In the genomic region with DNA sequence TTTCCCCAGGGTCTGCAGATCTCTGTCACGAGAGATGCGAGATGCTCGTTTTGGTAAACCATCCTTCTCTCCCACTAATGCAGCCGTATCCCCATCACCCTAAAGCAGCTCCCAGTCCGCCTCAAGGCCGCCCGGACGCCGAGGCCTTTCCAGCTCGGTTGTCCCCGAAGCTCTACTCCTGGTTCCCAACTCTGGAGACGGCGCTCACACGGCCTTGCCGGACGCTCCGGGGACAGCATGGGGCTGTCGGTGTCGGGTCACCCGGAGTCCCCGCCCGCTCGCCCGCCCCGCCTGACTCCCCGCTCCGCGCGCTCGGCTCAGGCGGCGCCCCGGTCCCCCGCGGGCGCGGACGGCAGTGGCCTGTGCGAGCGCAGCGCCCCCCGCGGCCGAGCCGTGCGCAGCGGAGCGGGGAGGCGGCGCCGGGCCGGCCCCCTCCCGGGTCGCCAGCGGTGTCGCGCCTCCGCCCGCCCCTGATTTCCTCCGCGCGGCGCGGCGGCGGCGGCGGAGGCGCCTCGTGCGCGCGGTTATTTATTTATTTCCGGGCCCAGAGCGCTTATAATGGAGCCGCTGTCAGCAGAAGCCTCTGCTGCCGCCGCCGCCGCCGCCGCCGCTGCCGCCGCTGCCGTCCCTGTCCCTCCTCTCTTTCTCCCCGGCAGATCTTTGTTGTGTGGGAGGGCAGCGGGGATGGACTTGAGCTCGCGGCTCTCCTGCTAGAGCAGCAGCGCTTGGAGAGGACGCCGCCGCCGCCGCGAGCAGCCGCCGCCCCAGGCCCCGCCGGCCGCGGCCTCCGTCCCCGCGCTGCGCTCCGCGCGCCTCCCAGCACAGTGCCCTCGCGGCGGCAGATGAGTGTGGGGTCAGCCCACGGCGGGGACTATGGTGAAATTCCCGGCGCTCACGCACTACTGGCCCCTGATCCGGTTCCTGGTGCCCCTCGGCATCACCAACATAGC, we compare ENCODE assay signal across 8 mouse cellular contexts. TPM values are rescaled to one million over a fixed set of nuclear protein-coding genes. Genes with fewer than 3 reads are reported as not detected.
DNase-seq lines count a peak whose midpoint lies in the region; ATAC-seq and TF ChIP-seq lines count a peak whose summit lies in the region.

A gene (plus strand): TSS at position 547 of the 950 bp plus-strand sequence.

- peak in 1 of 2 experiments; percentile 51; a peak in 2 of 4 replicates for TF ChIP-seq CTCF in CH12.LX (conservative IDR thresholded peaks at IDR 0.05 in 1 of 2, IDR thresholded peaks at IDR 0.05 in 1 of 2; ENCODE audit: low read depth in 2 of 2, low read length in 2 of 2)
- peak; percentile 26 for TF ChIP-seq CTCF in liver, postnatal 0 days (IDR thresholded peaks at IDR 0.05; ENCODE audit: low read depth)

- peak within 1 kb of the TSS; percentile 28 to 83 (median 73) for H3K4me3 ChIP-seq in CH12.LX (replicated peaks in 1 of 3; ENCODE audit: low read depth in 2 of 3, low read length in 2 of 3, poor library complexity in 1 of 3)
- H3K4me3 ChIP-seq in forebrain, embryonic 15.5 days, result peak within 1 kb of the TSS; percentile 94
- H3K4me3 ChIP-seq in liver, postnatal 0 days (ENCODE audit: low read depth, low read length), result peak within 1 kb of the TSS; percentile 86
- H3K4me3 ChIP-seq in neural tube, embryonic 12.5 days, result peak within 1 kb of the TSS; percentile 65
- H3K4me3 ChIP-seq in stomach, embryonic 16.5 days (replicated peaks; ENCODE audit: low read length), result peak within 1 kb of the TSS; percentile 58

- peak; percentile 6; the same call in 1 of the 2 replicates for TF ChIP-seq RAD21 in CH12.LX (IDR thresholded peaks at IDR 0.05; ENCODE audit: low read depth, low read length)

- TF ChIP-seq EP300 in CH12.LX (IDR thresholded peaks at IDR 0.05; ENCODE audit: low read length), result no peak
- TF ChIP-seq EP300 in liver, postnatal 0 days (IDR thresholded peaks at IDR 0.05; ENCODE audit: low read depth), result no peak

- in situ Hi-C loops in CH12.LX (cut with MboI; ENCODE audit: low pct_ligation_motif_present, low pct_unique_long_range_greater_than_20kb, low sequenced_read_pairs), result loop anchor here (25.0 kb wide), 1 partner anchor 129 kb away; no protein-coding TSS in a partner anchor

- H3K36me3 ChIP-seq in CH12.LX (replicated peaks in 1 of 2; ENCODE audit: control insufficient read depth in 1 of 2, insufficient read depth in 1 of 2, low read length in 1 of 2), result peaks cover 0 to 5% of the 10 kb centered on the region in 2 experiments
- no peaks in the 10 kb centered on the region for H3K36me3 ChIP-seq in forebrain, embryonic 15.5 days
- peaks cover 2% of the 10 kb centered on the region; the same call in 1 of the 2 replicates for H3K36me3 ChIP-seq in liver, postnatal 0 days (replicated peaks; ENCODE audit: insufficient read depth, low read length)
- no peaks in the 10 kb centered on the region for H3K36me3 ChIP-seq in neural tube, embryonic 12.5 days
- no peaks in the 10 kb centered on the region for H3K36me3 ChIP-seq in stomach, embryonic 16.5 days (ENCODE audit: control insufficient read depth, insufficient read depth, low read length)

- H3K27ac ChIP-seq in CH12.LX (ENCODE audit: insufficient read depth, low read depth), result no peak within 1 kb of the TSS
- peak within 1 kb of the TSS; percentile 91 for H3K27ac ChIP-seq in forebrain, embryonic 15.5 days (replicated peaks)
- peak within 1 kb of the TSS; percentile 90 for H3K27ac ChIP-seq in liver, postnatal 0 days (ENCODE audit: low read depth)
- peak within 1 kb of the TSS; percentile 90 for H3K27ac ChIP-seq in neural tube, embryonic 12.5 days
- peak within 1 kb of the TSS; percentile 72 for H3K27ac ChIP-seq in stomach, embryonic 16.5 days (ENCODE audit: low read length)

- dilution Hi-C loops in CH12.LX (cut with MboI; ENCODE audit: extremely low pct_ligation_motif_present, extremely low pct_unique_long_range_greater_than_20kb, low sequenced_read_pairs), result no loop called here

- H3K9me3 ChIP-seq in CH12.LX (replicated peaks; ENCODE audit: low read length), result no peaks in the 10 kb centered on the region
- H3K9me3 ChIP-seq in forebrain, embryonic 15.5 days, result no peaks in the 10 kb centered on the region
- H3K9me3 ChIP-seq in liver, postnatal 0 days (ENCODE audit: low read length), result no peaks in the 10 kb centered on the region
- H3K9me3 ChIP-seq in neural tube, embryonic 12.5 days, result no peaks in the 10 kb centered on the region
- no peaks in the 10 kb centered on the region for H3K9me3 ChIP-seq in stomach, embryonic 16.5 days (replicated peaks; ENCODE audit: control insufficient read depth, low read length)

- H3K4me1 ChIP-seq in CH12.LX (ENCODE audit: control insufficient read depth in 1 of 2, insufficient read depth in 2 of 2), result peaks cover 0 to 24% of the 10 kb centered on the region in 2 experiments; a peak in 2 of 4 replicates
- H3K4me1 ChIP-seq in forebrain, embryonic 15.5 days, result peaks cover 34% of the 10 kb centered on the region
- peaks cover 26% of the 10 kb centered on the region for H3K4me1 ChIP-seq in liver, postnatal 0 days (ENCODE audit: insufficient read depth)
- H3K4me1 ChIP-seq in neural tube, embryonic 12.5 days, result peaks cover 7% of the 10 kb centered on the region; the same call in 1 of the 2 replicates
- peaks cover 9% of the 10 kb centered on the region for H3K4me1 ChIP-seq in stomach, embryonic 16.5 days (ENCODE audit: control insufficient read depth, insufficient read depth, low read length)

- peak; percentile 40 for DNase-seq in CH12.LX (ENCODE audit: extremely low read depth)
- peak; percentile 80 for DNase-seq in cerebellum, adult 11 months
- peak; percentile 86 to 91 for DNase-seq in heart, postnatal 10 days
- peak; percentile 81 to 89 for DNase-seq in kidney, postnatal 4 days
- peak; percentile 87 for DNase-seq in liver, postnatal 0 days

- peak within 1 kb of the TSS; percentile 80 for H3K4me2 ChIP-seq in CH12.LX (ENCODE audit: insufficient read depth, low read depth, poor library complexity, severe bottlenecking)
- peak within 1 kb of the TSS; percentile 78 for H3K4me2 ChIP-seq in forebrain, embryonic 15.5 days (replicated peaks)
- H3K4me2 ChIP-seq in liver, postnatal 0 days (ENCODE audit: low read depth, low read length), result peak within 1 kb of the TSS; percentile 92
- H3K4me2 ChIP-seq in neural tube, embryonic 12.5 days (replicated peaks), result peak within 1 kb of the TSS; percentile 78
- peak within 1 kb of the TSS; percentile 82 for H3K4me2 ChIP-seq in stomach, embryonic 16.5 days (ENCODE audit: low read depth, low read length)

- no peaks in the 10 kb centered on the region for H3K79me2 ChIP-seq in CH12.LX (replicated peaks; ENCODE audit: control insufficient read depth, extremely low read depth, insufficient read depth, poor library complexity, severe bottlenecking)

- ATAC-seq in forebrain, embryonic 15.5 days (replicated peaks), result peak; percentile 91
- ATAC-seq in liver, postnatal 0 days, result peak; percentile 94
- peak; percentile 83 for ATAC-seq in neural tube, embryonic 12.5 days (ENCODE audit: low FRiP score, low read depth)
- peak; percentile 92 for ATAC-seq in stomach, embryonic 16.5 days (ENCODE audit: insufficient read depth, low FRiP score)

- H3K9ac ChIP-seq in CH12.LX (ENCODE audit: insufficient read depth, low read depth), result peak within 1 kb of the TSS; percentile 61
- peak within 1 kb of the TSS; percentile 97 for H3K9ac ChIP-seq in forebrain, embryonic 15.5 days (replicated peaks)
- peak within 1 kb of the TSS; percentile 79 for H3K9ac ChIP-seq in liver, postnatal 0 days (replicated peaks)
- peak within 1 kb of the TSS; percentile 79 for H3K9ac ChIP-seq in neural tube, embryonic 12.5 days
- peak within 1 kb of the TSS; percentile 87 for H3K9ac ChIP-seq in stomach, embryonic 16.5 days (ENCODE audit: low read length)

- intact Hi-C loops in heart, postnatal 10 days (cut with DNase I), result loop anchor here (2.0 to 5.0 kb wide), 3 partner anchors 71 to 151 kb away; no protein-coding TSS in a partner anchor

- TF ChIP-seq POLR2A in CH12.LX (IDR thresholded peaks at IDR 0.05; ENCODE audit: low read depth, low read length), result no peak

- peaks cover 15% of the 10 kb centered on the region for H3K27me3 ChIP-seq in CH12.LX (replicated peaks)
- no peaks in the 10 kb centered on the region for H3K27me3 ChIP-seq in forebrain, embryonic 15.5 days
- H3K27me3 ChIP-seq in liver, postnatal 0 days (ENCODE audit: insufficient read depth, low read length), result peaks cover 3% of the 10 kb centered on the region; the same call in 1 of the 2 replicates
- H3K27me3 ChIP-seq in neural tube, embryonic 12.5 days (replicated peaks), result no peaks in the 10 kb centered on the region
- no peaks in the 10 kb centered on the region for H3K27me3 ChIP-seq in stomach, embryonic 16.5 days (ENCODE audit: control insufficient read depth, insufficient read depth, low read length)

- under 1% methylated on average over 101 of the region's 120 CpGs for WGBS in forebrain, embryonic 15.5 days
- WGBS in liver, postnatal 0 days (ENCODE audit: insufficient replicate concordance), result under 1% methylated on average over 59 of the region's 120 CpGs
- WGBS in neural tube, embryonic 12.5 days, result under 1% methylated on average over 118 of the region's 120 CpGs
- under 1% methylated on average over 100 of the region's 120 CpGs for WGBS in stomach, embryonic 16.5 days

TF ChIP-seq in CH12.LX, 34 proteins besides CTCF, POLR2A, EP300 and RAD21:
- 0 out of 2 replicates have a peak, but pooled peaks have one; percentile 19 for TF ChIP-seq NRF1 (IDR thresholded peaks at IDR 0.05; ENCODE audit: low read depth, low read length)
- TF ChIP-seq CHD1 (IDR thresholded peaks at IDR 0.05; ENCODE audit: low read depth, low read length), result no peak
- TF ChIP-seq ELF1 (IDR thresholded peaks at IDR 0.05; ENCODE audit: low read depth, low read length), result 0 out of 2 replicates have a peak, but pooled peaks have one; percentile 14
- TF ChIP-seq UBTF (IDR thresholded peaks at IDR 0.05; ENCODE audit: low read depth, low read length), result peak; percentile 90

RNA-seq across cellular contexts. Expression of the gene that starts here (rescaled TPM):
- total RNA-seq in CH12.LX (2012; rRNA removed) (2.3 and 4.6 TPM in 2 replicates), CH12.LX (2014; rRNA removed) (6.4 and 8.6 TPM in 2 replicates)
- 8.1 and 12.4 TPM in 2 replicates for polyA plus RNA-seq in CH12.LX (2012; ENCODE audit: insufficient read length, low read depth)
- 16.7 and 17.1 TPM in 2 replicates for polyA plus RNA-seq in forebrain, embryonic 15.5 days (2015; fragmentation: Nextera tagmentation; extraction: Ambion mirVana)
- total RNA-seq in heart, postnatal 10 days (2021), result 100 to 1,000 TPM; 125 to 149 TPM
- 7.8 and 8.3 TPM in 2 replicates for polyA plus RNA-seq in liver, postnatal 0 days (2015; fragmentation: Nextera tagmentation; extraction: Ambion mirVana)
- 12.3 and 13.6 TPM in 2 replicates for polyA plus RNA-seq in neural tube, embryonic 12.5 days (2016; fragmentation: Nextera tagmentation; extraction: Ambion mirVana)
- polyA plus RNA-seq in stomach, embryonic 16.5 days (2015; fragmentation: Nextera tagmentation; extraction: Ambion mirVana), result 7.4 and 8.2 TPM in 2 replicates

Comparison
In these comparisons a context has a peak if more than half of its experiments do, and no peak if none do; other contexts are left out.
1. RNA of the gene that starts here (total RNA-seq): 125 to 149 TPM in heart, postnatal 10 days; 2.3 to 8.6 TPM in CH12.LX; every median in the first group is over 10 times any median in the second.
2. Peak in every context shown above with its lines, with median percentiles within 50 percentile points of each other: DNase-seq, H3K4me2 ChIP-seq, H3K4me3 ChIP-seq, H3K9ac ChIP-seq and ATAC-seq.